7 mouse cellular contexts compared by ENCODE assay signal in the genomic region with DNA sequence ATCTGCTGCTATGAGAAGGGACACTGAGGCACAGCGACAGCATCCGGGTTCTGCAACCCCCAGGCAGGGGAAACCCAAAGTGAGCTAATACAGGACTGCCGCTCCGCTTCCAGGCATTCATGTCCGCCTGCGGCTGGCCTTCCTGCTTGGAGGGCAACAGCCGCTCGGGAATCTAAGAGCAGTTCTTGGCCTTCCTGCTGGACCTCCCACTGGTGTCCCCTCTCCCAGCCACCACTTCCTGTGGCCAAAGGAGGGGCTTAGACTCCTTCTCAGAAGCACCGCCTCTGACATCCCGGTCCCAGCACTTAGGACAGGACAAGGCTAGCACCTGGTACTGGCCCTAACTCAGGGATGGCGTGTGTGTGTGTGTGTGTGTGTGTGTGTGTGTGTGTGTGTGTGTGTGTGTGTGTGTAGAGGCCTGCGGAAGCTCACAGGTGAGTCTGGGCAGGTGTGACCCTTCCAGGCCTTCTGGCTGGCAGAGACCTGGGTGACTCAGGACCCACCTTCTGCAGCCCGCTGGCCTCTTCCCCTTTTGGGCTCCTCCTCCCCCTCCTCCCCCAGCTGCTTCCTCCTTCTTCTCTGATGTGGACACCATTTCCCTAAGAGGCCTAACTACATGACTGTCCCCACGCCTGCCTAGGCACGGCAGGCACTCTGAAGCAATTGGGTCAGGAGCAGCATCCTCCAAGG. TPM values are rescaled to one million over a fixed set of nuclear protein-coding genes. Genes with fewer than 3 reads are reported as not detected.
A peak's percentile ranks its signal among the peaks of the same experiment; 100 is the strongest.
DNase-seq lines count a peak whose midpoint lies in the region; ATAC-seq and TF ChIP-seq lines count a peak whose summit lies in the region.

No protein-coding gene starts in this region.

- peak; percentile 52 for DNase-seq in CD4-positive helper T cell, adult 2 months (ENCODE audit: low read depth, low spot score)
- peak; percentile 81 for DNase-seq in G1E (ENCODE audit: low spot score)
- DNase-seq in lung, postnatal 14 days = peak; percentile 59
- DNase-seq in stomach, postnatal 0 days (ENCODE audit: low spot score) = no peak
- DNase-seq in urinary bladder, postnatal 4 days (ENCODE audit: low spot score in 2 of 2) = no peak

- peaks cover 97% of the 10 kb centered on the region for H3K4me1 ChIP-seq in G1E (ENCODE audit: insufficient read depth, low read depth, low read length)
- H3K4me1 ChIP-seq in heart, embryonic 12.5 days (replicated peaks) = peaks cover 92% of the 10 kb centered on the region
- peaks cover 65% of the 10 kb centered on the region for H3K4me1 ChIP-seq in kidney, embryonic 14.5 days (ENCODE audit: control insufficient read depth, insufficient read depth, low read length)
- peaks cover 28% of the 10 kb centered on the region for H3K4me1 ChIP-seq in stomach, postnatal 0 days (replicated peaks; ENCODE audit: control insufficient read depth, insufficient read depth)

- H3K36me3 ChIP-seq in G1E (replicated peaks) = peaks cover 95% of the 10 kb centered on the region
- H3K36me3 ChIP-seq in heart, embryonic 12.5 days = peaks cover 41% of the 10 kb centered on the region
- peaks cover 33% of the 10 kb centered on the region for H3K36me3 ChIP-seq in kidney, embryonic 14.5 days (ENCODE audit: control insufficient read depth, insufficient read depth, low read length)
- peaks cover 5% of the 10 kb centered on the region; the same call in 1 of the 2 replicates for H3K36me3 ChIP-seq in stomach, postnatal 0 days (ENCODE audit: control insufficient read depth, insufficient read depth, low read length)

- no peak for TF ChIP-seq EP300 in stomach, postnatal 0 days (optimal IDR thresholded peaks at IDR 0.05)

- peak overlapping the region; percentile 68 for H3K9ac ChIP-seq in heart, embryonic 12.5 days
- no peak overlapping the region for H3K9ac ChIP-seq in kidney, embryonic 14.5 days (ENCODE audit: low read depth, low read length)
- peak overlapping the region; percentile 35; the same call in 1 of the 2 replicates for H3K9ac ChIP-seq in stomach, postnatal 0 days (ENCODE audit: low read length)

- peak overlapping the region; percentile 67 for H3K4me3 ChIP-seq in G1E (ENCODE audit: low read depth, low read length)
- H3K4me3 ChIP-seq in heart, embryonic 12.5 days = no peak overlapping the region
- H3K4me3 ChIP-seq in kidney, embryonic 14.5 days (ENCODE audit: low read length) = no peak overlapping the region
- H3K4me3 ChIP-seq in stomach, postnatal 0 days (ENCODE audit: low read depth, low read length) = no peak overlapping the region

- H3K4me2 ChIP-seq in heart, embryonic 12.5 days = peak overlapping the region; percentile 47
- peak overlapping the region; percentile 26 for H3K4me2 ChIP-seq in kidney, embryonic 14.5 days (replicated peaks; ENCODE audit: low read depth, low read length)
- 0 out of 2 replicates have a peak overlapping the region, but pooled peaks have one; percentile 8 for H3K4me2 ChIP-seq in stomach, postnatal 0 days (replicated peaks; ENCODE audit: low read depth)

- H3K27ac ChIP-seq in heart, embryonic 12.5 days (ENCODE audit: poor library complexity, severe bottlenecking) = peak overlapping the region; percentile 88
- peak overlapping the region; percentile 81 for H3K27ac ChIP-seq in kidney, embryonic 14.5 days (ENCODE audit: low read depth, low read length)
- H3K27ac ChIP-seq in stomach, postnatal 0 days (replicated peaks) = peak overlapping the region; percentile 82

- H3K27me3 ChIP-seq in G1E (ENCODE audit: insufficient read depth, low read length) = no peaks in the 10 kb centered on the region
- H3K27me3 ChIP-seq in heart, embryonic 12.5 days (replicated peaks) = no peaks in the 10 kb centered on the region
- H3K27me3 ChIP-seq in kidney, embryonic 14.5 days (ENCODE audit: control insufficient read depth, insufficient read depth, low read length) = no peaks in the 10 kb centered on the region
- H3K27me3 ChIP-seq in stomach, postnatal 0 days (ENCODE audit: control insufficient read depth, insufficient read depth, low read length) = no peaks in the 10 kb centered on the region

- TF ChIP-seq CTCF in G1E (IDR thresholded peaks at IDR 0.05; ENCODE audit: low read depth, low read length) = no peak
- no peak for TF ChIP-seq CTCF in stomach, postnatal 0 days (IDR thresholded peaks at IDR 0.05; ENCODE audit: low read depth)

- ATAC-seq in G1E (ENCODE audit: extremely low read depth, insufficient number of reproducible peaks, low FRiP score, poor library complexity, severe bottlenecking) = peak; percentile 31; the same call in 1 of the 2 replicates
- peak; percentile 26; the same call in 1 of the 2 replicates for ATAC-seq in heart, embryonic 12.5 days (ENCODE audit: insufficient number of reproducible peaks, low FRiP score)
- no peak for ATAC-seq in kidney, embryonic 14.5 days (ENCODE audit: low FRiP score, low TSS enrichment)
- no peak for ATAC-seq in stomach, postnatal 0 days (ENCODE audit: low FRiP score, low TSS enrichment)

- WGBS in heart, embryonic 12.5 days = 47% methylated on average over 15 of the region's 15 CpGs
- 34% methylated on average over 15 of the region's 15 CpGs for WGBS in kidney, embryonic 14.5 days
- 49% methylated on average over 15 of the region's 15 CpGs for WGBS in stomach, postnatal 0 days

- H3K9me3 ChIP-seq in G1E (replicated peaks) = no peaks in the 10 kb centered on the region
- H3K9me3 ChIP-seq in heart, embryonic 12.5 days (replicated peaks) = no peaks in the 10 kb centered on the region
- no peaks in the 10 kb centered on the region for H3K9me3 ChIP-seq in kidney, embryonic 14.5 days (ENCODE audit: control insufficient read depth, low read length)
- H3K9me3 ChIP-seq in stomach, postnatal 0 days (ENCODE audit: control insufficient read depth, low read length) = no peaks in the 10 kb centered on the region

RNA-seq across cellular contexts. Expression of a gene that starts 6.3 kb away (rescaled TPM):
- total RNA-seq in G1E (2014; fragmentation: Nextera tagmentation) = 337 and 375 TPM in 2 replicates
- 232 TPM in 2 replicates for total RNA-seq in G1E (2017)
- 657 and 787 TPM in 2 replicates for polyA plus RNA-seq in G1E (2012)
- polyA plus RNA-seq in heart, embryonic 12.5 days (2016; fragmentation: Nextera tagmentation; extraction: Ambion mirVana) = 404 and 442 TPM in 2 replicates
- polyA plus RNA-seq in kidney, embryonic 14.5 days (2014; fragmentation: Nextera tagmentation; extraction: Ambion mirVana) = 386 and 445 TPM in 2 replicates
- polyA plus RNA-seq in stomach, postnatal 0 days (2015; fragmentation: Nextera tagmentation; extraction: Ambion mirVana) = 189 and 195 TPM in 2 replicates

RNA-seq across cellular contexts. Expression of a gene that starts 19.8 kb away (rescaled TPM):
- not detected in 2 replicates for total RNA-seq in G1E (2014; fragmentation: Nextera tagmentation)
- total RNA-seq in G1E (2017) = 0.27 TPM in 1 of 2 replicates, not detected in the other
- polyA plus RNA-seq in G1E (2012) = not detected in 2 replicates
- 10.7 and 11.2 TPM in 2 replicates for polyA plus RNA-seq in heart, embryonic 12.5 days (2016; fragmentation: Nextera tagmentation; extraction: Ambion mirVana)
- 6.4 and 9.5 TPM in 2 replicates for polyA plus RNA-seq in kidney, embryonic 14.5 days (2014; fragmentation: Nextera tagmentation; extraction: Ambion mirVana)
- polyA plus RNA-seq in stomach, postnatal 0 days (2015; fragmentation: Nextera tagmentation; extraction: Ambion mirVana) = 16.3 and 19.1 TPM in 2 replicates

RNA-seq across cellular contexts. Expression of a gene that starts 40.5 kb away (rescaled TPM):
- total RNA-seq in G1E (2014; fragmentation: Nextera tagmentation) (not detected in 2 replicates), G1E (2017) (0.11 and 0.12 TPM in 2 replicates)
- polyA plus RNA-seq in G1E (2012) = not detected in 2 replicates
- 2.9 and 3.2 TPM in 2 replicates for polyA plus RNA-seq in heart, embryonic 12.5 days (2016; fragmentation: Nextera tagmentation; extraction: Ambion mirVana)
- 4.8 and 6.5 TPM in 2 replicates for polyA plus RNA-seq in kidney, embryonic 14.5 days (2014; fragmentation: Nextera tagmentation; extraction: Ambion mirVana)
- 0.95 and 1.1 TPM in 2 replicates for polyA plus RNA-seq in stomach, postnatal 0 days (2015; fragmentation: Nextera tagmentation; extraction: Ambion mirVana)

RNA-seq across cellular contexts. Expression of a gene that starts 41.4 kb away (rescaled TPM):
- 178 and 183 TPM in 2 replicates for total RNA-seq in G1E (2014; fragmentation: Nextera tagmentation)
- total RNA-seq in G1E (2017) = 76.0 and 76.7 TPM in 2 replicates
- polyA plus RNA-seq in G1E (2012) = 153 and 156 TPM in 2 replicates
- 34.0 and 35.5 TPM in 2 replicates for polyA plus RNA-seq in heart, embryonic 12.5 days (2016; fragmentation: Nextera tagmentation; extraction: Ambion mirVana)
- 59.1 and 61.4 TPM in 2 replicates for polyA plus RNA-seq in kidney, embryonic 14.5 days (2014; fragmentation: Nextera tagmentation; extraction: Ambion mirVana)
- polyA plus RNA-seq in stomach, postnatal 0 days (2015; fragmentation: Nextera tagmentation; extraction: Ambion mirVana) = 35.5 and 42.7 TPM in 2 replicates

RNA-seq across cellular contexts. Expression of a gene that starts 48.2 kb away (rescaled TPM):
- total RNA-seq in G1E (2014; fragmentation: Nextera tagmentation) = 4.6 and 7.7 TPM in 2 replicates
- total RNA-seq in G1E (2017) = 1.1 and 1.4 TPM in 2 replicates
- polyA plus RNA-seq in G1E (2012) = 0.29 and 0.53 TPM in 2 replicates
- polyA plus RNA-seq in heart, embryonic 12.5 days (2016; fragmentation: Nextera tagmentation; extraction: Ambion mirVana) = 0.49 and 0.64 TPM in 2 replicates
- 0.84 and 1.5 TPM in 2 replicates for polyA plus RNA-seq in kidney, embryonic 14.5 days (2014; fragmentation: Nextera tagmentation; extraction: Ambion mirVana)
- 1.3 and 1.4 TPM in 2 replicates for polyA plus RNA-seq in stomach, postnatal 0 days (2015; fragmentation: Nextera tagmentation; extraction: Ambion mirVana)

Comparison
In these comparisons a context has a peak if more than half of its experiments do, and no peak if none do; other contexts are left out.
1. DNase-seq: peak in CD4-positive helper T cell, adult 2 months (single experiment), G1E (single experiment) and lung, postnatal 14 days (single experiment); none in stomach, postnatal 0 days (single experiment) and urinary bladder, postnatal 4 days (0 of 2).
2. ATAC-seq: peak in G1E (single experiment) and heart, embryonic 12.5 days (single experiment); none in kidney, embryonic 14.5 days (single experiment) and stomach, postnatal 0 days (single experiment).
3. Peak in every context shown above with its lines, with median percentiles within 50 percentile points of each other: H3K27ac ChIP-seq and H3K4me2 ChIP-seq.